Mouse (Mus musculus): ENCODE data around the gene Tppp.

GRCm38 (mm10) chr13:73974523-73974922 is 34.7 kb upstream of the Tppp start:
- no peak for TF ChIP-seq CTCF (IDR thresholded peaks at IDR 0.05)
- no peak for TF ChIP-seq EP300 (IDR thresholded peaks at IDR 0.05)
